Mouse (Mus musculus): ENCODE measurements around the gene Golga1. TPM values are rescaled to one million over a fixed set of nuclear protein-coding genes. Genes with fewer than 3 reads are reported as not detected.

Golga1 gene
- polyA plus RNA-seq, 2 experiments = 30.9 to 37.9 TPM

GRCm38 (mm10) chr2:39048515-39048914 is 16.8 kb downstream of the Golga1 start:
- WGBS = 90% methylated on average over 1 of the region's 1 CpGs
- H3K4me3 ChIP-seq (replicated peaks; ENCODE audit: low read length) = no peak overlapping the region
- H3K27me3 ChIP-seq (ENCODE audit: control insufficient read depth, insufficient read depth, low read length) = no peaks in the 10 kb centered on the region
- no peak for TF ChIP-seq POLR2A (IDR thresholded peaks at IDR 0.05; ENCODE audit: borderline replicate concordance, extremely low read depth, insufficient read depth, insufficient read length)
- no peaks in the 10 kb centered on the region for H3K4me1 ChIP-seq (ENCODE audit: control insufficient read depth, insufficient read depth, low read length)
- no peak for ATAC-seq (ENCODE audit: low FRiP score, low read depth)
- no peak overlapping the region for H3K9ac ChIP-seq (ENCODE audit: low read depth, low read length, severe bottlenecking)
- no peak overlapping the region for H3K4me2 ChIP-seq (replicated peaks; ENCODE audit: low read depth, low read length, severe bottlenecking)
- H3K27ac ChIP-seq (replicated peaks; ENCODE audit: low read depth, low read length) = no peak overlapping the region
- H3K36me3 ChIP-seq (ENCODE audit: control insufficient read depth, insufficient read depth, low read length) = peaks cover 86% of the 10 kb centered on the region
- H3K9me3 ChIP-seq (ENCODE audit: control insufficient read depth, low read length) = no peaks in the 10 kb centered on the region
- DNase-seq (ENCODE audit: low spot score) = no peak

DNA sequence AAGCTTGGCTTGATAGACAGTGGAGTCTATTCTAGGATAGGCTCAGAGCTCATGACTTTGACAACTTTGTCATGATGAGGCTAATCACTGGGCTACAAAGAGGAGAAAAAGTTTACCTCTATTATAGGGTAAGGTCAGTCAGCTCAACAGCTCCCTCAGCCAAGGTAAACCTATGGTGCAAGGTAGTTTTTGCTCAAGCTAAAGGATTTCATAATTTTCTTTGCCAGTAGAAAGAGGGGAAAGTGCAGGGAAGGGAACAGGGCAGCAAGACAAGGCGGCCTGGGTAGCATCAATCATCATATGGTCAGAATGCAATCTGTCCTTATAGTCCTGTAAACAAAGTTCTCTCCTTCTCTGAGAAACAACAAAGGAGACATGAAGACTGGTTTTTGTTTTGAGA is 25.1 kb downstream of the Golga1 start:
- Histone ChIP-seq H3K9me3 (ENCODE audit: control insufficient read depth, low read length) (no peaks in the 10 kb centered on the region), H3K4me2 (replicated peaks; ENCODE audit: low read depth, low read length, severe bottlenecking) (no peak overlapping the region), H3K27ac (replicated peaks; ENCODE audit: low read depth, low read length) (no peak overlapping the region), H3K36me3 (ENCODE audit: control insufficient read depth, insufficient read depth, low read length) (peaks cover 63% of the 10 kb centered on the region), H3K4me1 (ENCODE audit: control insufficient read depth, insufficient read depth, low read length) (no peaks in the 10 kb centered on the region), H3K9ac (ENCODE audit: low read depth, low read length, severe bottlenecking) (no peak overlapping the region), H3K27me3 (ENCODE audit: control insufficient read depth, insufficient read depth, low read length) (no peaks in the 10 kb centered on the region), H3K4me3 (replicated peaks; ENCODE audit: low read length) (no peak overlapping the region)
- no peak for ATAC-seq (ENCODE audit: low FRiP score, low read depth)
- no peak for TF ChIP-seq POLR2A (IDR thresholded peaks at IDR 0.05; ENCODE audit: borderline replicate concordance, extremely low read depth, insufficient read depth, insufficient read length)
- no peak for DNase-seq (ENCODE audit: low spot score)
- WGBS = 89% methylated on average over 1 of the region's 1 CpGs

- H3K9ac ChIP-seq (ENCODE audit: low read depth, low read length, severe bottlenecking) = no peak overlapping the region
- no peak for ATAC-seq (ENCODE audit: low FRiP score, low read depth)
- 95% methylated on average over 1 of the region's 1 CpGs for WGBS
- H3K36me3 ChIP-seq (ENCODE audit: control insufficient read depth, insufficient read depth, low read length) = peaks cover 70% of the 10 kb centered on the region
- no peak overlapping the region for H3K4me2 ChIP-seq (replicated peaks; ENCODE audit: low read depth, low read length, severe bottlenecking)
- no peaks in the 10 kb centered on the region for H3K9me3 ChIP-seq (ENCODE audit: control insufficient read depth, low read length)
- no peak overlapping the region for H3K4me3 ChIP-seq (replicated peaks; ENCODE audit: low read length)
- H3K27ac ChIP-seq (replicated peaks; ENCODE audit: low read depth, low read length) = no peak overlapping the region
- TF ChIP-seq POLR2A (IDR thresholded peaks at IDR 0.05; ENCODE audit: borderline replicate concordance, extremely low read depth, insufficient read depth, insufficient read length) = no peak
- no peaks in the 10 kb centered on the region for H3K27me3 ChIP-seq (ENCODE audit: control insufficient read depth, insufficient read depth, low read length)
- H3K4me1 ChIP-seq (ENCODE audit: control insufficient read depth, insufficient read depth, low read length) = no peaks in the 10 kb centered on the region
- DNase-seq (ENCODE audit: low spot score) = no peak
Observed at GRCm38 (mm10) chr2:39031611-39032010, 33.7 kb downstream of the Golga1 start.

- no peak overlapping the region for H3K4me3 ChIP-seq (replicated peaks; ENCODE audit: low read length)
- 73% methylated on average over 1 of the region's 1 CpGs for WGBS
- no peaks in the 10 kb centered on the region for H3K27me3 ChIP-seq (ENCODE audit: control insufficient read depth, insufficient read depth, low read length)
- no peak for ATAC-seq (ENCODE audit: low FRiP score, low read depth)
- H3K4me1 ChIP-seq (ENCODE audit: control insufficient read depth, insufficient read depth, low read length) = no peaks in the 10 kb centered on the region
- H3K9me3 ChIP-seq (ENCODE audit: control insufficient read depth, low read length) = no peaks in the 10 kb centered on the region
- H3K9ac ChIP-seq (ENCODE audit: low read depth, low read length, severe bottlenecking) = no peak overlapping the region
- no peak for DNase-seq (ENCODE audit: low spot score)
- no peak overlapping the region for H3K4me2 ChIP-seq (replicated peaks; ENCODE audit: low read depth, low read length, severe bottlenecking)
- TF ChIP-seq POLR2A (IDR thresholded peaks at IDR 0.05; ENCODE audit: borderline replicate concordance, extremely low read depth, insufficient read depth, insufficient read length) = no peak
- peaks cover 92% of the 10 kb centered on the region for H3K36me3 ChIP-seq (ENCODE audit: control insufficient read depth, insufficient read depth, low read length)
- H3K27ac ChIP-seq (replicated peaks; ENCODE audit: low read depth, low read length) = no peak overlapping the region
Observed at GRCm38 (mm10) chr2:39020004-39020403, 45.3 kb downstream of the Golga1 start.

GRCm38 (mm10) chr2:39016581-39016980 is 48.8 kb downstream of the Golga1 start:
- Histone ChIP-seq H3K36me3 (ENCODE audit: control insufficient read depth, insufficient read depth, low read length) (peaks cover 92% of the 10 kb centered on the region), H3K4me2 (replicated peaks; ENCODE audit: low read depth, low read length, severe bottlenecking) (no peak overlapping the region), H3K9ac (ENCODE audit: low read depth, low read length, severe bottlenecking) (no peak overlapping the region), H3K4me3 (replicated peaks; ENCODE audit: low read length) (no peak overlapping the region), H3K4me1 (ENCODE audit: control insufficient read depth, insufficient read depth, low read length) (no peaks in the 10 kb centered on the region), H3K9me3 (ENCODE audit: control insufficient read depth, low read length) (no peaks in the 10 kb centered on the region), H3K27ac (replicated peaks; ENCODE audit: low read depth, low read length) (no peak overlapping the region), H3K27me3 (ENCODE audit: control insufficient read depth, insufficient read depth, low read length) (no peaks in the 10 kb centered on the region)
- ATAC-seq (ENCODE audit: low FRiP score, low read depth) = no peak
- TF ChIP-seq POLR2A (IDR thresholded peaks at IDR 0.05; ENCODE audit: borderline replicate concordance, extremely low read depth, insufficient read depth, insufficient read length) = no peak
- WGBS = 70% methylated on average over 3 of the region's 3 CpGs
- no peak for DNase-seq (ENCODE audit: low spot score)

- Histone ChIP-seq H3K27me3 (ENCODE audit: control insufficient read depth, insufficient read depth, low read length) (no peaks in the 10 kb centered on the region), H3K9ac (ENCODE audit: low read depth, low read length, severe bottlenecking) (no peak overlapping the region), H3K4me2 (replicated peaks; ENCODE audit: low read depth, low read length, severe bottlenecking) (no peak overlapping the region), H3K36me3 (ENCODE audit: control insufficient read depth, insufficient read depth, low read length) (peaks cover 59% of the 10 kb centered on the region), H3K4me1 (ENCODE audit: control insufficient read depth, insufficient read depth, low read length) (peaks cover 10% of the 10 kb centered on the region), H3K4me3 (replicated peaks; ENCODE audit: low read length) (no peak overlapping the region), H3K27ac (replicated peaks; ENCODE audit: low read depth, low read length) (no peak overlapping the region), H3K9me3 (ENCODE audit: control insufficient read depth, low read length) (no peaks in the 10 kb centered on the region)
- WGBS = 87% methylated on average over 7 of the region's 7 CpGs
- ATAC-seq (ENCODE audit: low FRiP score, low read depth) = no peak
- no peak for DNase-seq (ENCODE audit: low spot score)
- TF ChIP-seq POLR2A (IDR thresholded peaks at IDR 0.05; ENCODE audit: borderline replicate concordance, extremely low read depth, insufficient read depth, insufficient read length) = no peak
Observed at GRCm38 (mm10) chr2:39012768-39013279, 52.5 kb downstream of the Golga1 start.

Measured in limb, embryonic 14.5 days (tissue).